Mouse (Mus musculus): ENCODE results near the gene Fra10ac1.

DNA sequence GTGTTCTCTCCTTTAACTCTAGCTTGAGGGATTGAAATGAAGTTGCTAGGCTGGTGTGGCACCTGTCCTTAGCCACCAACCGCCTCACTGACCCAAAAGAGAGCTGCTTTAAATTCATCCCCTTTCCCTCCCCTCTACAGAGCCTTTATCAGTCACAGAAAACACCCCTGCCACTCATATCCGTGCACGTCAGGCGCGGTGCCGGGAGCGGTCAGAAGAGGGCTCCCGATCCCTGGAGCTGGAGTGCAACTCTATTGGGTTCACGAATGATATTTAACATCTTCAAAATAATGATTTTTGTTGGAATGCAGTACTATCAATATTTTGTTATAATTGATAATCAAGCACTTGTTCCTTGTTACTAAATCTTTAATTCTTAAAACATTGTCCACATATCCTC, 17.3 kb downstream of the Fra10ac1 start:
- TF ChIP-seq TAL1 (IDR thresholded peaks at IDR 0.05; ENCODE audit: low read length) = no peak
- no peak for TF ChIP-seq GATA1 (IDR thresholded peaks at IDR 0.05; ENCODE audit: low read length)

All from erythroblast, embryonic 14.5 days (primary cell).